Mouse (Mus musculus) stomach, postnatal 0 days (tissue): Measurements from ENCODE around the gene Rfx1.

Source experiments
- CTCF ChIP-seq: IDR thresholded peaks from 2 replicates; pipeline ENCODE4 v1.5.1; 2016; ENCODE audit warnings: antibody characterized with exemption, low read depth, mild to moderate bottlenecking, moderate library complexity
- EP300 ChIP-seq: optimal IDR thresholded peaks from 2 replicates; pipeline ENCODE3; 2016; ENCODE audit warnings: antibody characterized with exemption

DNA sequence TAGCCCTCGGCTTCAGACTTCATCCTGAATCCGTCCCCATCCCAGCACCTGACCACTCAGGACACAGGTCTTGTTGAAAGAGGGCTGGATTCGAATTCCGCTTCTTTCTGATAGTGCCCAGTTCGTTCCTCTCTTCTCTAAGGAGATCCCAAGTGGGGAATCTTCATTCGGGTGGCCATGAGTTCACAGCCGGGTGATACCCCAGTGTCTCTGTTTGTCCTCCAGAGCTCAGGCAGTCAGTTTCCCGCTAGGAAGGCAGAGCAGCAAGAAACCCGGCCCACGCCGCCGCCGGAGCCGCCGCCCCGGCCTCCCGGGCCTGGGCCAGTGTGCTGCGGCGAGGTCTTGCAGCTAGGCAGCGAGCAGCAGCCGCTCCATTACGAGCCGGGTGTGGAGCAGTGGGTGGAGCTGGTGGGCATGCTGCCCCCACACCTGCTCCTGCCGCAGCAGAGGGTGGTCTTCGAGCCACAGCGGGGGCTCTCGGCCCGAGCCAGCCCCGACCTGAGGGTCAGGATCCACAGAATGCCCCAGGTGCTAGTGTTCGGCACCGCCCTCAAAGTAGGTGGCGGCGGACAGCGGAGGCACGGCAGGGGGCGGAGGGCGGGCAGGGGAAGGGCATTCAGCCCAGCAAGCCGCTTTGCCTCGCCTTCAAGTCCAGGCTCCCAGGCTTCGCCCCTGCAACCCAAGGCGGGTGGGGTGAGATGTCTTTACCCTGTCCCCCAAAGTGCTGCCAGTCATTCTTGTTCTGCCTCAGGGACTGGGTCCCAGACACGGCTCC lies 17.9 kb downstream of the Rfx1 start:
- no peak for TF ChIP-seq EP300
- no peak for TF ChIP-seq CTCF
